Mouse (Mus musculus) duodenum, adult 2 months (tissue): ENCODE results near the gene Trpc3. TPM values are rescaled to one million over a fixed set of nuclear protein-coding genes. Genes with fewer than 3 reads are reported as not detected.

Experiments
- polyA plus RNA-seq: library from polyadenylated mRNA; depleted of rRNA; stranded (reverse); fragments of >200 nt; gene quantifications from 2 replicates; pipeline ENCODE4 v1.2.3, GENCODE M21; 2012; ENCODE audit warnings: low replicate concordance; rRNA removed

Gene Trpc3
- polyA plus RNA-seq, result 0.52 and 1.4 TPM in 2 replicates

GRCm38 (mm10) chr3:36689392-36690291 is at the start of gene Trpc3:
Trpc3 (minus strand) TSS chr3:36690167.

GRCm38 (mm10) chr3:36613202-36613907 is 76.6 kb downstream of the Trpc3 start, which contains the start of gene Bbs7:
Bbs7 (minus strand) TSS chr3:36613477.

GRCm38 (mm10) chr3:36571827-36572378 is 118.1 kb downstream of the Trpc3 start, which contains the start of gene Ccna2:
Ccna2 (minus strand) TSS chr3:36572150.

Other genes starting within 250 kb of the Trpc3 start
- 114 and 131 TPM in 2 replicates for gene Anxa5, start 214.3 kb downstream of the Trpc3 start, polyA plus RNA-seq
- gene 1810062G17Rik, start 214.2 kb downstream of the Trpc3 start, polyA plus RNA-seq, result 1.1 TPM in 1 of 2 replicates, not detected in the other
- gene Gm11549, start 168.4 kb downstream of the Trpc3 start, polyA plus RNA-seq, result 0.04 TPM in 1 of 2 replicates, not detected in the other
- gene Exosc9, start 137.6 kb downstream of the Trpc3 start, polyA plus RNA-seq, result 2.7 and 2.8 TPM in 2 replicates
- 48.4 and 58.5 TPM in 2 replicates for gene Ccna2, start 118.0 kb downstream of the Trpc3 start, polyA plus RNA-seq
- 0.04 and 0.20 TPM in 2 replicates for gene Bbs7, start 76.7 kb downstream of the Trpc3 start, polyA plus RNA-seq
- gene 4932438A13Rik, start 172.9 kb upstream of the Trpc3 start, polyA plus RNA-seq, result 3.2 and 4.2 TPM in 2 replicates